Mouse (Mus musculus) midbrain, postnatal 0 days (tissue): Measurements from ENCODE around the gene Acr. TPM values are rescaled to one million over a fixed set of nuclear protein-coding genes. Genes with fewer than 3 reads are reported as not detected.

Experiments used
- ATAC-seq: fragments of 200-750 bp; cut with Nextera tagmentation; 2 replicates; pipeline ENCODE4 v1.8.0; 2017; ENCODE audit warnings: moderate number of reproducible peaks, mild to moderate bottlenecking, moderate TSS enrichment, moderate library complexity; ENCODE audit not compliant: low FRiP score
- DNase-seq: peaks from one replicate; pipeline ENCODE4 v3.0.0-alpha.2; 2015; ENCODE audit warnings: low spot score
- H3K27ac ChIP-seq: fragments of 300-500 bp; sonication (generic); 2 replicates; pipeline ENCODE4 v1.5.1; 2014; ENCODE audit warnings: low read depth, mild to moderate bottlenecking, low read length, mixed read lengths
- H3K27me3 ChIP-seq: fragments of 300-500 bp; sonication (generic); 2 replicates; pipeline ENCODE4 v1.6.1; 2014; ENCODE audit warnings: low read length, control low read depth, mixed read lengths; ENCODE audit not compliant: insufficient read depth
- H3K36me3 ChIP-seq: fragments of 300-500 bp; sonication (generic); 2 replicates; pipeline ENCODE4 v1.6.1; 2014; ENCODE audit warnings: low read length, control low read depth, mixed read lengths; ENCODE audit not compliant: insufficient read depth
- H3K4me1 ChIP-seq: fragments of 300-500 bp; sonication (generic); 2 replicates; pipeline ENCODE4 v1.6.1; 2014; ENCODE audit warnings: mild to moderate bottlenecking, control low read depth, antibody characterized with exemption, low read length, mixed read lengths; ENCODE audit not compliant: insufficient read depth
- H3K4me2 ChIP-seq: fragments of 300-500 bp; sonication (generic); 2 replicates; pipeline ENCODE4 v1.6.1; 2014; ENCODE audit warnings: low read depth, mild to moderate bottlenecking, low read length, mixed read lengths; ENCODE audit not compliant: poor library complexity, severe bottlenecking
- H3K4me3 ChIP-seq: fragments of 300-500 bp; sonication (generic); 2 replicates; pipeline ENCODE4 v1.5.1; 2014; ENCODE audit warnings: low read depth, mild to moderate bottlenecking, low read length, moderate library complexity
- H3K9ac ChIP-seq: fragments of 300-500 bp; sonication (generic); replicated peaks from 2 replicates; pipeline ENCODE4 v1.6.1; 2014; ENCODE audit warnings: mild to moderate bottlenecking, low read length, moderate library complexity, mixed read lengths; ENCODE audit not compliant: poor library complexity, severe bottlenecking
- H3K9me3 ChIP-seq: fragments of 300-500 bp; sonication (generic); 2 replicates; pipeline ENCODE4 v1.6.1; 2016; ENCODE audit warnings: low read length, control low read depth
- CTCF ChIP-seq: IDR thresholded peaks from 2 replicates; pipeline ENCODE4 v1.5.1; 2016; ENCODE audit warnings: antibody characterized with exemption, mild to moderate bottlenecking
- WGBS: fragments of 180-500 bp; shearing (Covaris S2); extraction: QIAGEN DNeasy Blood & Tissue Kit; methylation state at CpG from one replicate; pipeline ENCODE4 v1.1.7; 2014; 5-methylcytosine and 5-hydroxymethylcytosine counted together
- polyA plus RNA-seq: library from polyadenylated mRNA; unstranded; fragments of >200 nt; fragmentation: Nextera tagmentation; extraction: Ambion mirVana; gene quantifications from 2 replicates; pipeline ENCODE4 v1.2.1, GENCODE M21; 2015
- total RNA-seq: library from RNA; depleted of rRNA; stranded (reverse); fragments of >200 nt; gene quantifications from 2 replicates; pipeline ENCODE4 v1.2.3, GENCODE M21; 2014

Acr gene
- total and polyA plus RNA-seq, 2 experiments from 2014 or later, result 3.1 to 3.5 TPM

DNA sequence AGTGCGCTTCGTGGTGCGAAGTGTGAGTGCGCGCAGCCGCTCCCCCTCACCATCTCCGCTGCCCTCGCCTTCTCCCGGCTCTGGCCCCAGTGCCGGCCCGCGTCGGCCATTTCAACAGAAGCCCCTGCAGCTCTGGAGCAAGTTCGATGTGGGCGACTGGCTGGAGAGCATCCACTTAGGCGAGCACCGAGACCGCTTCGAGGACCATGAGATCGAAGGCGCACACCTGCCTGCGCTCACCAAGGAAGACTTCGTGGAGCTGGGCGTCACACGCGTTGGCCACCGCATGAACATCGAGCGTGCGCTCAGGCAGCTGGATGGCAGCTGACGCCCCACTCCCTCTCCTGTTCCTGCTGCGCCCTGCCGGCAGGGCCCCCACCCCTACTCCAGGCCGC is 10.1 kb upstream of the Acr start:
- 0 out of 2 replicates have a peak, but pooled peaks have one; percentile 22 for ATAC-seq
- 24% methylated on average over 30 of the region's 34 CpGs for WGBS
- peaks cover 15% of the 10 kb centered on the region for H3K36me3 ChIP-seq
- no peaks in the 10 kb centered on the region for H3K4me1 ChIP-seq
- H3K9me3 ChIP-seq, result no peaks in the 10 kb centered on the region
- no peak overlapping the region for H3K4me3 ChIP-seq
- no peak for DNase-seq
- 0 out of 2 replicates have a peak overlapping the region, but pooled peaks have one; percentile 24 for H3K9ac ChIP-seq
- no peaks in the 10 kb centered on the region for H3K27me3 ChIP-seq
- H3K27ac ChIP-seq, result no peak overlapping the region
- H3K4me2 ChIP-seq, result peak overlapping the region; percentile 4; the same call in 1 of the 2 replicates
- TF ChIP-seq CTCF, result no peak

DNA sequence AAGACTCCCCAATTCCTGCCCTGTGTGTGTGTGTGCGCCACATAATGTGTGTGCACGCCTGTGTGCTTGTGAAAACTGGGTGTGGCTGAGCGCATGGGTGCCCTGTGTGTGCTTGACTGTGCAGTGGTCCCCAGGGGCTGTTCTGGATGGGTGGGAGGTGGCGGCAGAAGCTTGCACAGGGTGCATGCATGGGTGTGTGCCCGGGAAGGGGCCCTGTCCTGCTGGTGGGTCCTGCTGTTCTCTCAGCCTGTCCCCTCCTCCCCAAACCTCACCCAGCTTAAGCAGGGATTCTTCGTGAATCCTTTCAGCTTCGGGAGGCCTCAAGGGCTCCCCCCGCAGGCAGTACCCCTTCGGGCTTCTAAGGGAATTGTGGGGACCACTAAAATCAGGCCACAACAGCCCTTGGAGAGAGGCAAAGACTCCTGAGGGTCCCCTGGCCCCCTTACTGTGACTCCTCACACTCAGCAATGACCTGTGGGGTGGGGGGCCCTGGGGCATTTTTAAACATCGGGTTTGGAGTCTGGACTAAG is 8.9 kb upstream of the Acr start:
- Histone ChIP-seq H3K9me3 (no peaks in the 10 kb centered on the region), H3K4me1 (no peaks in the 10 kb centered on the region), H3K36me3 (peaks cover 15% of the 10 kb centered on the region), H3K9ac (no peak overlapping the region), H3K4me2 (no peak overlapping the region), H3K4me3 (no peak overlapping the region), H3K27ac (no peak overlapping the region), H3K27me3 (no peaks in the 10 kb centered on the region)
- DNase-seq (no peak), ATAC-seq (no peak)
- WGBS, result 45% methylated on average over 10 of the region's 10 CpGs
- TF ChIP-seq CTCF, result no peak

DNA sequence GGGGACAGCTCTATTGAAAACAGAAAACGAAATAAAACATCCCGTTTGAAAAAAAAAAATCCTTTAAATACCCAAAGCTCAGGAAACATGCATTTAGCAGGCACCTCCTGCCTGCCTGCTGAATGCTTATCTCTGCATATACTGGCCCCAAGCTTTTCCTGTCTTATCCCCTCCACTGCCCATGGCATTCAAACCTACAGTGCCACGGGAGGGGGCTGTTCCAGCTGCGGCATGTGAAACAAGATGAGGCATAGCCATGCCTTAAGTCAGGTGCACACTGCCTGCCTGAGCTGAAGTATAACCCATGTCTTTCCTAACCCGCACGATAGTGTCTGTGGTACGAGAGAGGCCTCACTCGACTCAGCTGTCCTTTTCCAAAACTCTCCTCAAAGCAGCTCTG is 4.0 kb downstream of the Acr start:
- Histone ChIP-seq H3K4me1 (no peaks in the 10 kb centered on the region), H3K36me3 (peaks cover 6% of the 10 kb centered on the region; the same call in 1 of the 2 replicates), H3K27me3 (no peaks in the 10 kb centered on the region), H3K27ac (no peak overlapping the region), H3K9me3 (no peaks in the 10 kb centered on the region), H3K4me3 (no peak overlapping the region), H3K4me2 (no peak overlapping the region), H3K9ac (no peak overlapping the region)
- no peak for TF ChIP-seq CTCF
- WGBS, result 71% methylated on average over 8 of the region's 8 CpGs
- no peak for ATAC-seq
- no peak for DNase-seq

DNA sequence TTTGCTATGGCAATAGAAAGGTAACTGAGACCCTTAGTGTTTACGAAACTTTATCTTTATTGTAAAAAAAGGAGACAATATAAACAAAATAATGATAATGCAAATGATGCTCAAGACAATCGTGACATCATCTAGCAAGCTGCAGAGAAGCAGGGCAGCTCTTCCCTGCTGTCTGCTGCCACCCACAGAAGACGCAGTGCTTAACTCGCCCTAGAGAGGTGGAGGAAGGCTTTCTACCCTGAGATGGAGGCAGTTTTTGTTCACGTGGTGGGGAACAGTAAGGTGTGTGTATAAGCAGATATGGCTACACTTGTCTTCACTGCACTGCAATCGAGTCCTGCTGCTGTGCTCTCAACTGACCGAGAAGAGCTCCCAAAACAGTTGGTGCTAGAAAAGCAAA is 14.4 kb downstream of the Acr start:
- Histone ChIP-seq H3K36me3 (peaks cover 24% of the 10 kb centered on the region; the same call in 1 of the 2 replicates), H3K9me3 (no peaks in the 10 kb centered on the region), H3K27ac (no peak overlapping the region), H3K4me3 (no peak overlapping the region), H3K4me1 (no peaks in the 10 kb centered on the region), H3K27me3 (no peaks in the 10 kb centered on the region), H3K4me2 (no peak overlapping the region), H3K9ac (no peak overlapping the region)
- WGBS, result 89% methylated on average over 7 of the region's 7 CpGs
- no peak for DNase-seq
- no peak for TF ChIP-seq CTCF
- no peak for ATAC-seq

DNA sequence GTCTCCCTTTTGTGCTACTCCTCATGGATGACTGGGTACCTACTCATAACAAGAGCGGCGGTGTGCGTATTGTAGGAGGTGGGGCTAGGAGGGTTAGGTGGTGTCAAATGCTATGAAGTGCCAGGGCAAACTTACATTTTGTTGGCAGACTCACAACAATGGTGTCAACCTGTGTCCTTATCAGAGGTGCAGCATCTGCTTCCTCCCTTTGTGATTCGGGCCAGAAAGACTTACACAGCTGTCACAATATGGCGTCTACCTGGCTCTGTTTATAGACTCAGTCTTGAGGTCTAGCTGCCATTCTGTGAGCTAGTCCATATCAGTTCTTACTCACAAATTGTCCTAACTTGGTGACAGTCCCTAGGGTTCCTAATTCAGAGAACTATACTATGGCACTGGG is 17.0 kb downstream of the Acr start:
- Histone ChIP-seq H3K9ac (no peak overlapping the region), H3K9me3 (no peaks in the 10 kb centered on the region), H3K36me3 (peaks cover 28% of the 10 kb centered on the region; the same call in 1 of the 2 replicates), H3K4me3 (no peak overlapping the region), H3K4me1 (no peaks in the 10 kb centered on the region), H3K4me2 (no peak overlapping the region), H3K27me3 (no peaks in the 10 kb centered on the region), H3K27ac (no peak overlapping the region)
- DNase-seq, result no peak
- no peak for TF ChIP-seq CTCF
- no peak for ATAC-seq
- 91% methylated on average over 5 of the region's 5 CpGs for WGBS

DNA sequence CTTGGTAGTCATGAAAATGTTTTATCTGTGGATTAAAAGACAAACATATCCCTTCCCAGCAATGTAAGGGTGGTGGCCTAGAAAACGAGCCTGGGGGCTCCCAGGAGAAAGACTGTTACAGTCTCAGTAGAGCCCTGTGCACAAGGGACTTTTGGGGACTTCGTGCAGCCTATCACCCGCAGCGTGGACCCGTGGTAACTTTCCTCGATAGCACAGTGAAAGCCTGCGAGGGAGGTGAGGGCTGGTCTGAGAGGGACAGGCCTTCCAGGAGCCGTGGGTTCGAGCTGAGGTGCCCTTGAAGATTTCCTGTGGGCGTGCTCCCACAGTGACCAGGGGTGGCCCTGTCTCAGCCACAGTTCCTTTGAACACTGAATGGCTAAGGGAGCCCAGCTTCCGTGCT is 17.5 kb downstream of the Acr start:
- H3K9me3 ChIP-seq, result no peaks in the 10 kb centered on the region
- no peak overlapping the region for H3K27ac ChIP-seq
- 91% methylated on average over 11 of the region's 11 CpGs for WGBS
- no peaks in the 10 kb centered on the region for H3K27me3 ChIP-seq
- no peak for TF ChIP-seq CTCF
- DNase-seq, result no peak
- H3K4me3 ChIP-seq, result no peak overlapping the region
- no peaks in the 10 kb centered on the region for H3K4me1 ChIP-seq
- H3K4me2 ChIP-seq, result no peak overlapping the region
- ATAC-seq, result no peak
- peaks cover 28% of the 10 kb centered on the region; the same call in 1 of the 2 replicates for H3K36me3 ChIP-seq
- H3K9ac ChIP-seq, result no peak overlapping the region
